Mouse (Mus musculus): Measurements from ENCODE around the gene Nlgn1. TPM values are rescaled to one million over a fixed set of nuclear protein-coding genes. Genes with fewer than 3 reads are reported as not detected.

The Nlgn1 gene
- total and polyA plus RNA-seq, 3 experiments, result 0.04 TPM; not detected in 2

- Histone ChIP-seq H3K27me3 (ENCODE audit: control insufficient read depth, insufficient read depth, low read length) (no peaks in the 10 kb centered on the region), H3K4me1 (ENCODE audit: control insufficient read depth, insufficient read depth, low read length) (no peaks in the 10 kb centered on the region), H3K9ac (ENCODE audit: low read depth, low read length) (no peak overlapping the region), H3K36me3 (ENCODE audit: control insufficient read depth, insufficient read depth, low read length) (no peaks in the 10 kb centered on the region), H3K27ac (no peak overlapping the region), H3K4me3 (no peak overlapping the region), H3K79me2 (replicated peaks; ENCODE audit: control insufficient read depth, insufficient read depth, low read length) (no peaks in the 10 kb centered on the region)
- WGBS, result 78% methylated on average over 3 of the region's 3 CpGs
- intact Hi-C loops (cut with DNase I), result no loop called here
- TF ChIP-seq CTCF (IDR thresholded peaks at IDR 0.05) (no peak), EP300 (IDR thresholded peaks at IDR 0.05; ENCODE audit: insufficient read depth, low read depth, low read length) (no peak), POLR2A (IDR thresholded peaks at IDR 0.05; ENCODE audit: insufficient read depth, low read depth, low read length) (no peak)
- no peak for DNase-seq
These were observed 888.6 kb downstream of the Nlgn1 start for GRCm38 (mm10) chr3:25443657-25444056.

- H3K4me3 ChIP-seq, result no peak overlapping the region
- no peaks in the 10 kb centered on the region for H3K27me3 ChIP-seq (ENCODE audit: control insufficient read depth, insufficient read depth, low read length)
- no peaks in the 10 kb centered on the region for H3K79me2 ChIP-seq (replicated peaks; ENCODE audit: control insufficient read depth, insufficient read depth, low read length)
- no peaks in the 10 kb centered on the region for H3K36me3 ChIP-seq (ENCODE audit: control insufficient read depth, insufficient read depth, low read length)
- intact Hi-C loops (cut with DNase I), result no loop called here
- WGBS, result 97% methylated on average over 1 of the region's 1 CpGs
- no peak overlapping the region for H3K9ac ChIP-seq (ENCODE audit: low read depth, low read length)
- TF ChIP-seq EP300 (IDR thresholded peaks at IDR 0.05; ENCODE audit: insufficient read depth, low read depth, low read length) (no peak), CTCF (IDR thresholded peaks at IDR 0.05) (no peak), POLR2A (IDR thresholded peaks at IDR 0.05; ENCODE audit: insufficient read depth, low read depth, low read length) (no peak)
- H3K4me1 ChIP-seq (ENCODE audit: control insufficient read depth, insufficient read depth, low read length), result no peaks in the 10 kb centered on the region
- no peak for DNase-seq
- H3K27ac ChIP-seq, result no peak overlapping the region
These were observed 889.6 kb downstream of the Nlgn1 start for GRCm38 (mm10) chr3:25442617-25443016.

- no peak for DNase-seq
- Histone ChIP-seq H3K27ac (no peak overlapping the region), H3K9ac (ENCODE audit: low read depth, low read length) (no peak overlapping the region), H3K36me3 (ENCODE audit: control insufficient read depth, insufficient read depth, low read length) (no peaks in the 10 kb centered on the region), H3K79me2 (replicated peaks; ENCODE audit: control insufficient read depth, insufficient read depth, low read length) (no peaks in the 10 kb centered on the region), H3K27me3 (ENCODE audit: control insufficient read depth, insufficient read depth, low read length) (no peaks in the 10 kb centered on the region), H3K4me1 (ENCODE audit: control insufficient read depth, insufficient read depth, low read length) (no peaks in the 10 kb centered on the region), H3K4me3 (no peak overlapping the region)
- TF ChIP-seq EP300 (IDR thresholded peaks at IDR 0.05; ENCODE audit: insufficient read depth, low read depth, low read length) (no peak), POLR2A (IDR thresholded peaks at IDR 0.05; ENCODE audit: insufficient read depth, low read depth, low read length) (no peak), CTCF (IDR thresholded peaks at IDR 0.05) (no peak)
- intact Hi-C loops (cut with DNase I), result no loop called here
These were observed 905.3 kb downstream of the Nlgn1 start for GRCm38 (mm10) chr3:25426931-25427330.

GRCm38 (mm10) chr3:25412003-25412402, 920.3 kb downstream of the Nlgn1 start:
- Histone ChIP-seq H3K4me3 (no peak overlapping the region), H3K36me3 (ENCODE audit: control insufficient read depth, insufficient read depth, low read length) (no peaks in the 10 kb centered on the region), H3K27me3 (ENCODE audit: control insufficient read depth, insufficient read depth, low read length) (no peaks in the 10 kb centered on the region), H3K27ac (no peak overlapping the region), H3K4me1 (ENCODE audit: control insufficient read depth, insufficient read depth, low read length) (no peaks in the 10 kb centered on the region), H3K9ac (ENCODE audit: low read depth, low read length) (no peak overlapping the region), H3K79me2 (replicated peaks; ENCODE audit: control insufficient read depth, insufficient read depth, low read length) (no peaks in the 10 kb centered on the region)
- no peak for DNase-seq
- intact Hi-C loops (cut with DNase I), result no loop called here
- WGBS, result 47% methylated on average over 4 of the region's 4 CpGs
- TF ChIP-seq CTCF (IDR thresholded peaks at IDR 0.05) (no peak), EP300 (IDR thresholded peaks at IDR 0.05; ENCODE audit: insufficient read depth, low read depth, low read length) (no peak), POLR2A (IDR thresholded peaks at IDR 0.05; ENCODE audit: insufficient read depth, low read depth, low read length) (no peak)
